Mouse (Mus musculus) MEL (cell line): Measurements from ENCODE around the gene Ube2m.

Experiments used
- EP300 ChIP-seq, 2 experiments: IDR thresholded peaks; 2 replicates each; pipeline ENCODE4 v1.6.1; 2011; ENCODE audit warnings: improper control_type of control experiment in 2 of 2, low read length in 2 of 2, low read depth in 1 of 2, mild to moderate bottlenecking in 1 of 2
- HCFC1 ChIP-seq: IDR thresholded peaks from 2 replicates; pipeline ENCODE4 v1.6.1; 2012; ENCODE audit warnings: low read depth, mild to moderate bottlenecking, inconsistent platforms, low read length, improper control_type of control experiment, moderate library complexity
- KAT2A ChIP-seq: conservative IDR thresholded peaks from 2 replicates; pipeline ENCODE4 v1.6.1; 2012; ENCODE audit warnings: low read depth, low read length, improper control_type of control experiment, inconsistent platforms
- MAFK ChIP-seq: IDR thresholded peaks from 2 replicates; pipeline ENCODE4 v1.6.1; 2011; ENCODE audit warnings: low read depth, mild to moderate bottlenecking, low read length, improper control_type of control experiment, borderline replicate concordance
- MYB ChIP-seq: IDR thresholded peaks from 2 replicates; pipeline ENCODE4 v1.6.1; 2011; ENCODE audit warnings: mild to moderate bottlenecking, low read depth, low read length, improper control_type of control experiment
- POLR2A ChIP-seq, 2 experiments: IDR thresholded peaks; 2 replicates each; pipeline ENCODE4 v1.6.1; 2011 to 2012; ENCODE audit warnings: low read length in 2 of 2, mild to moderate bottlenecking in 2 of 2, control low read depth in 1 of 2, improper control_type of control experiment in 1 of 2, low read depth in 1 of 2, moderate library complexity in 1 of 2; ENCODE audit not compliant: control insufficient read depth in 1 of 2, insufficient read depth in 1 of 2, poor library complexity in 1 of 2
- POLR2AphosphoS2 ChIP-seq: IDR thresholded peaks from 2 replicates; pipeline ENCODE4 v1.6.1; 2011; ENCODE audit warnings: low read length, improper control_type of control experiment

- TF ChIP-seq EP300 (IDR thresholded peaks at IDR 0.05; ENCODE audit: low read depth in 1 of 2, low read length in 2 of 2) (no peak), MAFK (no peak), HCFC1 (no peak), POLR2AphosphoS2 (no peak), KAT2A (no peak), POLR2A (IDR thresholded peaks at IDR 0.05; ENCODE audit: control insufficient read depth in 1 of 2, insufficient read depth in 1 of 2, low read depth in 1 of 2, low read length in 2 of 2, poor library complexity in 1 of 2) (no peak), MYB (no peak)
Observed at GRCm38 (mm10) chr7:12986906-12987305, 51.2 kb downstream of the Ube2m start.
